Mouse (Mus musculus): ENCODE measurements around the gene Cpne5. TPM values are rescaled to one million over a fixed set of nuclear protein-coding genes. Genes with fewer than 3 reads are reported as not detected.

The Cpne5 gene
- polyA plus RNA-seq, 1 experiment from 2014 or later = 5.3 TPM

DNA sequence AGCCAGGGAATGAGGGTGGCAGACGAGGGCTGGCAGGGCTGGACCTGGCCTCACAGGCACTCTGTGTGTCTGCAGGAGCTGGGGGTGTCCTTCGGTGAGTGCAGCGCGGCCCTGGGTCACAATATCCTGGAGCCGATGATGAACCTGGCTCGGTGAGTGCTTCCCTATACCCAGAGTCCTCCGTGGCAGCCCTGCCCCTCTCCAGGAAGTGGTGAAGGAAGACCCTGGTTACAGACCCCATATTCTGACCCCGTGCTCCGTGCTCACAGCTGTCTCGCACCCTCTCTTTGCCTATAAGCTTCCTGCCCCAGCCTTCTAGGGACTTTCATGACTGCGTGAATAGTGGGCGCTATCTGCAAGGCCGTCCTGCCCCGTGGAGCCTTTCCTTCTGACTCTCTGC is 90.7 kb downstream of the Cpne5 start:
- Histone ChIP-seq H3K27me3 (ENCODE audit: insufficient read depth, low read length) (no peaks in the 10 kb centered on the region), H3K27ac (no peak overlapping the region), H3K4me2 (ENCODE audit: low read length) (no peak overlapping the region), H3K9ac (ENCODE audit: low read depth, low read length) (no peak overlapping the region), H3K4me3 (replicated peaks; ENCODE audit: low read depth, low read length) (no peak overlapping the region), H3K36me3 (ENCODE audit: insufficient read depth, low read length) (no peaks in the 10 kb centered on the region), H3K9me3 (replicated peaks; ENCODE audit: low read length) (no peaks in the 10 kb centered on the region), H3K4me1 (replicated peaks; ENCODE audit: insufficient read depth, low read length) (no peaks in the 10 kb centered on the region)
- WGBS = 80% methylated on average over 14 of the region's 14 CpGs
- TF ChIP-seq CTCF (IDR thresholded peaks at IDR 0.05; ENCODE audit: low read depth) = no peak
- ATAC-seq (replicated peaks; ENCODE audit: low FRiP score, low read depth) (no peak), DNase-seq (ENCODE audit: low spot score) (no peak)

DNA sequence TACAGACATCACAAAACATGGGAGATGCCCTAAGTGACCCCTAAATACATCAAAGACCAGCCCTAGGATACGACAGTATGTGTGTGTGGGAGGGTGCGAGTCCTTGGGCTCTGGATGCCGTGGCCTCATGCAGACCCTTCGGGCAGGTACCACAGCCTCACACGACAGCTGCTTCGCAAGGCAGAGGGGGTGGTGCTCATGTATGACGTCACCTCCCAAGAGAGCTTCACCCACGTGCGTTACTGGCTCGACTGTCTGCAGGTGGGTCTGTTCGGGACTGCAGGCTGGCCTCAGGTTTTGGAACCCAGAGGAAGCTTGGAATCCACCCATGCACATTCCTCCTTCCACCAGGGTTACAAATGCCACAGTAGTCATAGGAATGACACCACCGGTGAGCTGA is 92.9 kb downstream of the Cpne5 start:
- no peak for TF ChIP-seq CTCF (IDR thresholded peaks at IDR 0.05; ENCODE audit: low read depth)
- ATAC-seq (replicated peaks; ENCODE audit: low FRiP score, low read depth) = no peak
- Histone ChIP-seq H3K27me3 (ENCODE audit: insufficient read depth, low read length) (no peaks in the 10 kb centered on the region), H3K4me1 (replicated peaks; ENCODE audit: insufficient read depth, low read length) (no peaks in the 10 kb centered on the region), H3K36me3 (ENCODE audit: insufficient read depth, low read length) (no peaks in the 10 kb centered on the region), H3K4me2 (ENCODE audit: low read length) (no peak overlapping the region), H3K9me3 (replicated peaks; ENCODE audit: low read length) (no peaks in the 10 kb centered on the region), H3K9ac (ENCODE audit: low read depth, low read length) (no peak overlapping the region), H3K4me3 (replicated peaks; ENCODE audit: low read depth, low read length) (no peak overlapping the region), H3K27ac (no peak overlapping the region)
- no peak for DNase-seq (ENCODE audit: low spot score)
- 85% methylated on average over 12 of the region's 12 CpGs for WGBS

DNA sequence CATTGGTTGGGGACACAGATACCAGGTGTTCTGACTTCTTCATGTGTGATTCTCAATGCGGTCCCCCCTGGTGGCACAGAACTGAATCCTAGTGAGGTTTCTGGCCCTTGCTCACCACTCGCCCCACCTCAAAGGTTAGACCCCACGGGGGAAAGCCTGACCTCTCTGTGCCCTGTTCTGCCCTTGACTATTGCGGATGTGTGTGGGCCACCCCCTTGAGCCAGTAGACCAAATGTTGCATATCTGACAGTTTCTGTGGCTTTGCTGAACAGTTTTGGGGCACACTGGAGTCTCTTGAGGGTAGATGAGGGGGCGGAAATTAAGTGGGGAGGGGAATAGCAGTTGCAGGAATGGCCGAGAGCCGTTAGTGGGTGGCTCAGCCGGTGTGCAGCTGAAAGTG is 94.7 kb downstream of the Cpne5 start:
- Histone ChIP-seq H3K4me1 (replicated peaks; ENCODE audit: insufficient read depth, low read length) (no peaks in the 10 kb centered on the region), H3K9ac (ENCODE audit: low read depth, low read length) (no peak overlapping the region), H3K9me3 (replicated peaks; ENCODE audit: low read length) (no peaks in the 10 kb centered on the region), H3K27me3 (ENCODE audit: insufficient read depth, low read length) (no peaks in the 10 kb centered on the region), H3K4me2 (ENCODE audit: low read length) (no peak overlapping the region), H3K4me3 (replicated peaks; ENCODE audit: low read depth, low read length) (no peak overlapping the region), H3K36me3 (ENCODE audit: insufficient read depth, low read length) (no peaks in the 10 kb centered on the region), H3K27ac (no peak overlapping the region)
- 74% methylated on average over 8 of the region's 8 CpGs for WGBS
- DNase-seq (ENCODE audit: low spot score) (no peak), ATAC-seq (replicated peaks; ENCODE audit: low FRiP score, low read depth) (no peak)
- no peak for TF ChIP-seq CTCF (IDR thresholded peaks at IDR 0.05; ENCODE audit: low read depth)

DNA sequence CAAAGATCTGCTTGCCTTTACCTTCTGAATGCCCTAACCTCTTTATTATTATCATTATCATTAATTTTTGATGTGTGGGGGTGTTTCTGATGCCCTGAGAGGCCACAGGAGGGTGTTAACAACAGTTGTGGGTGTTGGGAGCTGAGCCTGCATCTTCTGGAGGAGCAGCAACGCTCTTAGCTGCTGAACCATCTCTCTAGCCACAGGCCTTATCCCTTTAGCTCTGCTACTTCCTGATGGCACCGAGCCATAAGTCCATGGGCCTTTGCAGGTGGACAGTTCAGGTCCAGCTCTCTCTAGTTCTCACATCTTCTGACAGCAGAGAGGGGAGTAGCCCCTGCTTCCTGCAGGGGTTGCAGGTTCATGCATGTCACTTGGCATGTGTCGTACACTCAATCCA is 96.4 kb downstream of the Cpne5 start:
- Histone ChIP-seq H3K9ac (ENCODE audit: low read depth, low read length) (no peak overlapping the region), H3K4me3 (replicated peaks; ENCODE audit: low read depth, low read length) (no peak overlapping the region), H3K4me2 (ENCODE audit: low read length) (no peak overlapping the region), H3K27me3 (ENCODE audit: insufficient read depth, low read length) (no peaks in the 10 kb centered on the region), H3K4me1 (replicated peaks; ENCODE audit: insufficient read depth, low read length) (no peaks in the 10 kb centered on the region), H3K9me3 (replicated peaks; ENCODE audit: low read length) (no peaks in the 10 kb centered on the region), H3K27ac (no peak overlapping the region), H3K36me3 (ENCODE audit: insufficient read depth, low read length) (no peaks in the 10 kb centered on the region)
- DNase-seq (ENCODE audit: low spot score) (no peak), ATAC-seq (replicated peaks; ENCODE audit: low FRiP score, low read depth) (no peak)
- 87% methylated on average over 3 of the region's 3 CpGs for WGBS
- TF ChIP-seq CTCF (IDR thresholded peaks at IDR 0.05; ENCODE audit: low read depth) = no peak

DNA sequence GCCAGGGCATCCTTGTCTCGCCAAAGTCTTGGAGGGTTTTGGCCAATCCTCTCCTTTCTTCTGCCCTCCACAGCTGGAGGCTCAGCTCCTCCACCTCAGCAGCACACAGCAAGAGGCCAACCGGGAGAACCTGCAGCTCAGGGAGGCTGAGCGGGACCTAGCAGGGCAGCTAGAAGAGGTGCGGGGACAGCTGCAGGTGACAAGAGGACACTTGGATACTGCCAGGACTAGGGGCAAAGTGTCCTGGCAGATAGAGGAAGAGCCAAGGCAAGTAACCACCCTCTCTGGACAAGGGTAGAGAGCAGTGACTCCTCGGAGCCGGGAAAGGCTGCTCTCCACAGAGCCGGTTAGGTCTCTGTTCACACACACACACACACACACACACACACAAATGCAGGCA is 100.1 kb downstream of the Cpne5 start:
- ATAC-seq (replicated peaks; ENCODE audit: low FRiP score, low read depth) = no peak
- Histone ChIP-seq H3K4me1 (replicated peaks; ENCODE audit: insufficient read depth, low read length) (0 out of 2 replicates have a peak, but pooled peaks cover 6% of the 10 kb centered on the region), H3K27ac (no peak overlapping the region), H3K4me2 (ENCODE audit: low read length) (no peak overlapping the region), H3K9ac (ENCODE audit: low read depth, low read length) (no peak overlapping the region), H3K36me3 (ENCODE audit: insufficient read depth, low read length) (no peaks in the 10 kb centered on the region), H3K9me3 (replicated peaks; ENCODE audit: low read length) (no peaks in the 10 kb centered on the region), H3K27me3 (ENCODE audit: insufficient read depth, low read length) (no peaks in the 10 kb centered on the region), H3K4me3 (replicated peaks; ENCODE audit: low read depth, low read length) (no peak overlapping the region)
- 83% methylated on average over 7 of the region's 7 CpGs for WGBS
- TF ChIP-seq CTCF (IDR thresholded peaks at IDR 0.05; ENCODE audit: low read depth) = no peak
- DNase-seq (ENCODE audit: low spot score) = no peak

DNA sequence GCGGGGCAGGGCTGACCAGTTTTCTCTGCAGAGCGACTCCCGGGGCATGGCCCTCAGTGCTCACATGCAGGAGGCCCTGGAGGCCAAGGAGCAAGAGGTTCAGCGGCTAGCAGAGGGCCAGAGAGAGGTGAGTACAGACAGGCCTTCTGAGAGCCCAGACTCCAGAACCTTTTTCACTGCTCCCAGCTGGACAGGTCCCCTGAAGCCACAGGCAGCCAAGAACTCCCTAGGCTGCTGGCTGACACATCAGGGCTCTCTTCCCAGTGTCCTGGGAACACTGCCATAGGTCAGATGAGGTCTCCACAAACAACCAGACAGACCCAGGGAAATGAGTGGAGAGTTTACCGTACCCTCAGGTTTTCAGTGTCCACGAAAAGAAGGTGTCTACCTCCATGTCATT is 101.7 kb downstream of the Cpne5 start:
- 36% methylated on average over 6 of the region's 6 CpGs for WGBS
- DNase-seq (ENCODE audit: low spot score) (no peak), ATAC-seq (replicated peaks; ENCODE audit: low FRiP score, low read depth) (no peak)
- Histone ChIP-seq H3K9ac (ENCODE audit: low read depth, low read length) (no peak overlapping the region), H3K4me1 (replicated peaks; ENCODE audit: insufficient read depth, low read length) (0 out of 2 replicates have a peak, but pooled peaks cover 6% of the 10 kb centered on the region), H3K36me3 (ENCODE audit: insufficient read depth, low read length) (no peaks in the 10 kb centered on the region), H3K27ac (no peak overlapping the region), H3K4me3 (replicated peaks; ENCODE audit: low read depth, low read length) (no peak overlapping the region), H3K27me3 (ENCODE audit: insufficient read depth, low read length) (no peaks in the 10 kb centered on the region), H3K9me3 (replicated peaks; ENCODE audit: low read length) (no peaks in the 10 kb centered on the region), H3K4me2 (ENCODE audit: low read length) (no peak overlapping the region)
- no peak for TF ChIP-seq CTCF (IDR thresholded peaks at IDR 0.05; ENCODE audit: low read depth)

DNA sequence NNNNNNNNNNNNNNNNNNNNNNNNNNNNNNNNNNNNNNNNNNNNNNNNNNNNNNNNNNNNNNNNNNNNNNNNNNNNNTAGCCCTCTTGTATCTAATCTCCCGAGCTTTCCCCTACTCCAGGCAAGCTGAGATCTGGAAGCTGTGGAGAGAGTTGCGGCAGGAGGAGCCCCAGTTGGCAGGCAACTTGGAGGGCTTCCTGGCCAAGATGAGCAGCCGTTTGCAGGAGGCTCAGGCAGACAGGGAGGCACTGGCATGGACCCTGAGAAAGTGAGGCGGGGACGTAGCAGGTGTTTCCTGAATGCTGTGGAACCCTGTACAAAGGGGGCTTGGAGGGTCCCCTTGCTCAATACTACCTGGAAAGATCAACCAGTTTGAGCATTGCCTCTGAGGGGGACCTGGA is 102.9 kb downstream of the Cpne5 start:
- ATAC-seq (replicated peaks; ENCODE audit: low FRiP score, low read depth) = no peak

More for the DNA sequence above, 102.9 kb downstream of the Cpne5 start:
- H3K36me3 ChIP-seq (ENCODE audit: insufficient read depth, low read length) = no peaks in the 10 kb centered on the region
- H3K4me2 ChIP-seq (ENCODE audit: low read length) = no peak overlapping the region
- no peak overlapping the region for H3K27ac ChIP-seq
- H3K9ac ChIP-seq (ENCODE audit: low read depth, low read length) = no peak overlapping the region
- H3K27me3 ChIP-seq (ENCODE audit: insufficient read depth, low read length) = no peaks in the 10 kb centered on the region
- no peak for DNase-seq (ENCODE audit: low spot score)
- TF ChIP-seq CTCF (IDR thresholded peaks at IDR 0.05; ENCODE audit: low read depth) = no peak
- 72% methylated on average over 5 of the region's 5 CpGs for WGBS
- H3K4me3 ChIP-seq (replicated peaks; ENCODE audit: low read depth, low read length) = no peak overlapping the region
- H3K4me1 ChIP-seq (replicated peaks; ENCODE audit: insufficient read depth, low read length) = 0 out of 2 replicates have a peak, but pooled peaks cover 6% of the 10 kb centered on the region
- no peaks in the 10 kb centered on the region for H3K9me3 ChIP-seq (replicated peaks; ENCODE audit: low read length)
